Comparison of ENCODE assay signal across 15 mouse cellular contexts in genomic region chr8:108904288-108904971, GRCm38 (mm10).
DNase-seq lines count a peak whose midpoint lies in the region; ATAC-seq lines count a peak whose summit lies in the region.
"Had no signal": no experiment of that assay in that cellular context is flagged by ENCODE, and none has a peak within 500 bp of the region (broad histone marks: within the 10 kb centered on the region; RNA-seq: fewer than 3 reads in every experiment).

No protein-coding gene starts in this region.

- H3K9ac ChIP-seq in forebrain, embryonic 12.5 days = no peak overlapping the region
- no peak overlapping the region for H3K9ac ChIP-seq in forebrain, embryonic 16.5 days (replicated peaks; ENCODE audit: low read depth, low read length)
- 0 out of 2 replicates have a peak overlapping the region, but pooled peaks have one; percentile 26 for H3K9ac ChIP-seq in neural tube, embryonic 13.5 days
- H3K9ac ChIP-seq in neural tube, embryonic 15.5 days (replicated peaks) = no peak overlapping the region
- H3K9ac ChIP-seq in hindbrain, embryonic 16.5 days (ENCODE audit: low read depth, low read length) = no peak overlapping the region; the same call in 1 of the 2 replicates
- H3K9ac ChIP-seq in stomach, embryonic 16.5 days (ENCODE audit: low read length) = no peak overlapping the region
- H3K9ac ChIP-seq: liver, embryonic 13.5 days had no signal

- peaks cover 90% of the 10 kb centered on the region for H3K4me1 ChIP-seq in forebrain, embryonic 12.5 days
- H3K4me1 ChIP-seq in forebrain, embryonic 16.5 days (replicated peaks; ENCODE audit: control insufficient read depth, insufficient read depth, low read length) = peaks cover 35% of the 10 kb centered on the region
- peaks cover 95% of the 10 kb centered on the region for H3K4me1 ChIP-seq in neural tube, embryonic 13.5 days (replicated peaks)
- H3K4me1 ChIP-seq in neural tube, embryonic 15.5 days = peaks cover 65% of the 10 kb centered on the region
- H3K4me1 ChIP-seq in hindbrain, embryonic 16.5 days (ENCODE audit: control insufficient read depth, insufficient read depth, low read depth, low read length) = peaks cover 24% of the 10 kb centered on the region
- H3K4me1 ChIP-seq in stomach, embryonic 16.5 days (ENCODE audit: control insufficient read depth, insufficient read depth, low read length) = peaks cover 52% of the 10 kb centered on the region
- H3K4me1 ChIP-seq: liver, embryonic 13.5 days; megakaryocyte, embryonic 14.5 days had no signal

- 75% methylated on average over 11 of the region's 11 CpGs for WGBS in forebrain, embryonic 12.5 days
- 78% methylated on average over 11 of the region's 11 CpGs for WGBS in forebrain, embryonic 16.5 days
- WGBS in neural tube, embryonic 13.5 days = 59% methylated on average over 11 of the region's 11 CpGs
- WGBS in neural tube, embryonic 15.5 days = 53% methylated on average over 11 of the region's 11 CpGs
- WGBS in hindbrain, embryonic 16.5 days = 62% methylated on average over 11 of the region's 11 CpGs
- WGBS in stomach, embryonic 16.5 days = 41% methylated on average over 11 of the region's 11 CpGs

- H3K4me2 ChIP-seq in forebrain, embryonic 12.5 days = no peak overlapping the region
- H3K4me2 ChIP-seq in forebrain, embryonic 16.5 days (ENCODE audit: low read length) = no peak overlapping the region
- H3K4me2 ChIP-seq in neural tube, embryonic 13.5 days = no peak overlapping the region
- H3K4me2 ChIP-seq in neural tube, embryonic 15.5 days = no peak overlapping the region
- no peak overlapping the region for H3K4me2 ChIP-seq in hindbrain, embryonic 16.5 days (ENCODE audit: low read length)
- H3K4me2 ChIP-seq in stomach, embryonic 16.5 days (ENCODE audit: low read depth, low read length) = no peak overlapping the region
- H3K4me2 ChIP-seq: liver, embryonic 13.5 days had no signal

- H3K27ac ChIP-seq in forebrain, embryonic 12.5 days = peak overlapping the region; percentile 0; the same call in 1 of the 2 replicates
- H3K27ac ChIP-seq in forebrain, embryonic 16.5 days (ENCODE audit: low read length) = no peak overlapping the region
- H3K27ac ChIP-seq in neural tube, embryonic 13.5 days (replicated peaks) = peak overlapping the region; percentile 52
- no peak overlapping the region; the same call in 1 of the 2 replicates for H3K27ac ChIP-seq in neural tube, embryonic 15.5 days (replicated peaks)
- peak overlapping the region; percentile 15; the same call in 1 of the 2 replicates for H3K27ac ChIP-seq in hindbrain, embryonic 16.5 days (ENCODE audit: low read depth, low read length)
- H3K27ac ChIP-seq in stomach, embryonic 16.5 days (ENCODE audit: low read length) = peak overlapping the region; percentile 63; the same call in 1 of the 2 replicates
- H3K27ac ChIP-seq: liver, embryonic 13.5 days had no signal

- DNase-seq in cerebellum, postnatal 4 days (ENCODE audit: low spot score in 2 of 2) = no peak
- no peak for DNase-seq in embryo, embryonic 10 days (ENCODE audit: low spot score)
- DNase-seq: adrenal gland, postnatal 36 days; cerebellum, postnatal 36 days; heart, adult 11 months; liver, embryonic 13.5 days; right cerebral cortex, postnatal 25 days had no signal

- H3K36me3 ChIP-seq in forebrain, embryonic 12.5 days (replicated peaks) = no peaks in the 10 kb centered on the region
- no peaks in the 10 kb centered on the region for H3K36me3 ChIP-seq in forebrain, embryonic 16.5 days (ENCODE audit: control insufficient read depth, insufficient read depth)
- H3K36me3 ChIP-seq in neural tube, embryonic 13.5 days = no peaks in the 10 kb centered on the region
- no peaks in the 10 kb centered on the region for H3K36me3 ChIP-seq in neural tube, embryonic 15.5 days
- no peaks in the 10 kb centered on the region for H3K36me3 ChIP-seq in hindbrain, embryonic 16.5 days (ENCODE audit: control insufficient read depth, insufficient read depth, low read length)
- H3K36me3 ChIP-seq in stomach, embryonic 16.5 days (ENCODE audit: control insufficient read depth, insufficient read depth, low read length) = no peaks in the 10 kb centered on the region
- H3K36me3 ChIP-seq: liver, embryonic 13.5 days had no signal

- peaks cover 37% of the 10 kb centered on the region for H3K27me3 ChIP-seq in forebrain, embryonic 12.5 days
- no peaks in the 10 kb centered on the region; the same call in 1 of the 2 replicates for H3K27me3 ChIP-seq in forebrain, embryonic 16.5 days (replicated peaks; ENCODE audit: control insufficient read depth, insufficient read depth, low read length)
- 0 out of 2 replicates have a peak, but pooled peaks cover 3% of the 10 kb centered on the region for H3K27me3 ChIP-seq in neural tube, embryonic 13.5 days
- H3K27me3 ChIP-seq in neural tube, embryonic 15.5 days (replicated peaks) = no peaks in the 10 kb centered on the region; the same call in 1 of the 2 replicates
- no peaks in the 10 kb centered on the region; the same call in 1 of the 2 replicates for H3K27me3 ChIP-seq in hindbrain, embryonic 16.5 days (replicated peaks; ENCODE audit: control insufficient read depth, insufficient read depth, low read length)
- H3K27me3 ChIP-seq in stomach, embryonic 16.5 days (ENCODE audit: control insufficient read depth, insufficient read depth, low read length) = no peaks in the 10 kb centered on the region
- H3K27me3 ChIP-seq: liver, embryonic 13.5 days had no signal

- H3K4me3 ChIP-seq in forebrain, embryonic 12.5 days (replicated peaks) = no peak overlapping the region
- H3K4me3 ChIP-seq in forebrain, embryonic 16.5 days (replicated peaks; ENCODE audit: low read length) = no peak overlapping the region
- no peak overlapping the region for H3K4me3 ChIP-seq in neural tube, embryonic 13.5 days
- H3K4me3 ChIP-seq in neural tube, embryonic 15.5 days (replicated peaks) = no peak overlapping the region
- H3K4me3 ChIP-seq in hindbrain, embryonic 16.5 days (ENCODE audit: low read length) = no peak overlapping the region
- no peak overlapping the region for H3K4me3 ChIP-seq in stomach, embryonic 16.5 days (replicated peaks; ENCODE audit: low read length)
- H3K4me3 ChIP-seq: liver, embryonic 13.5 days; megakaryocyte, embryonic 14.5 days had no signal

- H3K9me3 ChIP-seq in forebrain, embryonic 12.5 days = no peaks in the 10 kb centered on the region
- no peaks in the 10 kb centered on the region for H3K9me3 ChIP-seq in forebrain, embryonic 16.5 days (ENCODE audit: control insufficient read depth, low read length)
- no peaks in the 10 kb centered on the region for H3K9me3 ChIP-seq in neural tube, embryonic 13.5 days
- no peaks in the 10 kb centered on the region for H3K9me3 ChIP-seq in neural tube, embryonic 15.5 days (replicated peaks)
- no peaks in the 10 kb centered on the region for H3K9me3 ChIP-seq in hindbrain, embryonic 16.5 days (ENCODE audit: control insufficient read depth, low read length)
- H3K9me3 ChIP-seq in stomach, embryonic 16.5 days (replicated peaks; ENCODE audit: control insufficient read depth, low read length) = no peaks in the 10 kb centered on the region
- H3K9me3 ChIP-seq: liver, embryonic 13.5 days had no signal

- ATAC-seq in forebrain, embryonic 12.5 days (ENCODE audit: low FRiP score) = no peak
- ATAC-seq in forebrain, embryonic 16.5 days = no peak
- no peak for ATAC-seq in neural tube, embryonic 13.5 days (ENCODE audit: low read depth)
- no peak for ATAC-seq in neural tube, embryonic 15.5 days (ENCODE audit: low FRiP score)
- ATAC-seq in hindbrain, embryonic 16.5 days = no peak
- ATAC-seq in stomach, embryonic 16.5 days (ENCODE audit: insufficient read depth, low FRiP score) = no peak
- ATAC-seq: intestine, embryonic 16.5 days had no signal

Comparison
In these comparisons a context has a peak if more than half of its experiments do, and no peak if none do; other contexts are left out.
1. H3K27ac ChIP-seq: peak in forebrain, embryonic 12.5 days (single experiment), neural tube, embryonic 13.5 days (single experiment), hindbrain, embryonic 16.5 days (single experiment) and stomach, embryonic 16.5 days (single experiment); none in forebrain, embryonic 16.5 days (single experiment) and neural tube, embryonic 15.5 days (single experiment).